In the genomic region with DNA sequence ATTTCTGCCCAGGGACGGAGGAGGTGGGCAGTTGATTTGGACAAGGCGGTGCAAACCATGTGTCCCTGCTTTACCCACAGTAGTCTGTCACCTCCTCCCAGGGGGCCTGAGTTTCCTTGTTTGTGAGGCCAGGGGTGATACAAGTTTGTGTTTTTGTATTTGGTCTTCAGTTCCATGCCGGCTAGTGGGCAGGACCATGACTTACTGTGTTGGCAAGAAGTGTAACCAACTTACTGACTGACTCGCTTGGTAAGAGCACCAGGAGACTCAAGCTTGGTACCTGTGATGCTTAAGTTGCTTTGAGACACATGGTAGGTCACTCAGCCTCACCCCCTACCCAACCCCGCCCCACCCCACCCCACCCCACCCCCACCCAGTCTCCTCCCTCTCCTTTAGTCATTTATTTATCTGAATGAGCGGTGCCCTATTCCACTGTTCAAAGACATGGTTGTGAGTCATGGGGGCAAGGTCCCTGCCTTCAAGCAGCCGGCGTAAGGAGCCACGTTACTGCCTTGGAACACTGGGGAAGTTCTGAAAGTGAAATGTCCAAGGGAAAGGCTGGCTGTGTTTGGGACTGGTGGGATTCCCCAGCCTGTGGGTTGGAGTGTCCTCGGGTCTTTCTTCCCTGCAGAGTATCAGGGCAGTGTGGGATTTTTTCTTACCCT, we compare ENCODE assay signal across 13 mouse cellular contexts. TPM values are rescaled to one million over a fixed set of nuclear protein-coding genes. Genes with fewer than 3 reads are reported as not detected.
DNase-seq lines count a peak whose midpoint lies in the region; ATAC-seq and TF ChIP-seq lines count a peak whose summit lies in the region.
"Had no signal": no experiment of that assay in that cellular context is flagged by ENCODE, and none has a peak within 500 bp of the region (broad histone marks: within the 10 kb centered on the region; RNA-seq: fewer than 3 reads in every experiment).

No protein-coding gene starts in this region.

- H3K9ac ChIP-seq in liver, adult 2 months (ENCODE audit: low read depth, low read length) = no peak overlapping the region
- H3K9ac ChIP-seq in liver, embryonic 11.5 days (ENCODE audit: low read depth, low read length) = no peak overlapping the region
- H3K9ac ChIP-seq in stomach, embryonic 15.5 days = no peak overlapping the region
- H3K9ac ChIP-seq in hindbrain, postnatal 0 days (replicated peaks; ENCODE audit: low read length) = no peak overlapping the region
- H3K9ac ChIP-seq: limb, embryonic 15.5 days; midbrain, embryonic 13.5 days had no signal

- peak overlapping the region; percentile 36; the same call in 1 of the 2 replicates for H3K27ac ChIP-seq in liver, adult 2 months (replicated peaks; ENCODE audit: insufficient read depth, low read depth, low read length)
- H3K27ac ChIP-seq in liver, embryonic 11.5 days (ENCODE audit: low read depth, low read length) = no peak overlapping the region
- H3K27ac ChIP-seq in stomach, embryonic 15.5 days = 0 out of 2 replicates have a peak overlapping the region, but pooled peaks have one; percentile 11
- no peak overlapping the region for H3K27ac ChIP-seq in hindbrain, postnatal 0 days
- H3K27ac ChIP-seq: limb, embryonic 15.5 days; midbrain, embryonic 13.5 days had no signal

- H3K79me2 ChIP-seq in liver, adult 2 months (ENCODE audit: control insufficient read depth, insufficient read depth, low read length) = peaks cover 73% of the 10 kb centered on the region

- no peak overlapping the region for H3K4me2 ChIP-seq in liver, embryonic 11.5 days
- H3K4me2 ChIP-seq in stomach, embryonic 15.5 days = 0 out of 2 replicates have a peak overlapping the region, but pooled peaks have one; percentile 8
- no peak overlapping the region for H3K4me2 ChIP-seq in hindbrain, postnatal 0 days (ENCODE audit: low read depth, low read length)
- H3K4me2 ChIP-seq: limb, embryonic 15.5 days; midbrain, embryonic 13.5 days had no signal

- H3K36me3 ChIP-seq in liver, adult 2 months (ENCODE audit: control insufficient read depth, insufficient read depth, low read length) = no peaks in the 10 kb centered on the region
- no peaks in the 10 kb centered on the region for H3K36me3 ChIP-seq in liver, embryonic 11.5 days (ENCODE audit: control insufficient read depth, insufficient read depth, low read length)
- no peaks in the 10 kb centered on the region; the same call in 1 of the 2 replicates for H3K36me3 ChIP-seq in stomach, embryonic 15.5 days
- no peaks in the 10 kb centered on the region for H3K36me3 ChIP-seq in hindbrain, postnatal 0 days (ENCODE audit: insufficient read depth, low read length)
- H3K36me3 ChIP-seq: limb, embryonic 15.5 days; midbrain, embryonic 13.5 days had no signal

- H3K9me3 ChIP-seq in liver, embryonic 11.5 days (ENCODE audit: control insufficient read depth, low read length) = no peaks in the 10 kb centered on the region
- H3K9me3 ChIP-seq in stomach, embryonic 15.5 days = no peaks in the 10 kb centered on the region
- H3K9me3 ChIP-seq in hindbrain, postnatal 0 days (ENCODE audit: low read length) = no peaks in the 10 kb centered on the region
- H3K9me3 ChIP-seq: limb, embryonic 15.5 days; midbrain, embryonic 13.5 days had no signal

- no peaks in the 10 kb centered on the region for H3K27me3 ChIP-seq in liver, adult 2 months (ENCODE audit: control insufficient read depth, insufficient read depth, low read length)
- H3K27me3 ChIP-seq in liver, embryonic 11.5 days (replicated peaks; ENCODE audit: control insufficient read depth, insufficient read depth, low read length) = no peaks in the 10 kb centered on the region
- H3K27me3 ChIP-seq in stomach, embryonic 15.5 days (replicated peaks) = no peaks in the 10 kb centered on the region
- H3K27me3 ChIP-seq in hindbrain, postnatal 0 days (ENCODE audit: insufficient read depth, low read length) = no peaks in the 10 kb centered on the region
- H3K27me3 ChIP-seq: limb, embryonic 15.5 days; midbrain, embryonic 13.5 days had no signal

- TF ChIP-seq CTCF in liver, adult 2 months (IDR thresholded peaks at IDR 0.05; ENCODE audit: low read depth, low read length) = no peak
- TF ChIP-seq CTCF in hindbrain, postnatal 0 days (IDR thresholded peaks at IDR 0.05; ENCODE audit: low read depth) = no peak

- TF ChIP-seq POLR2A in liver, adult 2 months (IDR thresholded peaks at IDR 0.05; ENCODE audit: extremely low read depth, insufficient read depth, low read length) = no peak

- peaks cover 30% of the 10 kb centered on the region for H3K4me1 ChIP-seq in liver, adult 2 months (ENCODE audit: control insufficient read depth, insufficient read depth, low read length)
- peaks cover 24% of the 10 kb centered on the region for H3K4me1 ChIP-seq in liver, embryonic 11.5 days (replicated peaks; ENCODE audit: control insufficient read depth, insufficient read depth, low read length)
- H3K4me1 ChIP-seq in stomach, embryonic 15.5 days = peaks cover 25% of the 10 kb centered on the region
- H3K4me1 ChIP-seq in hindbrain, postnatal 0 days (ENCODE audit: insufficient read depth, low read length) = peaks cover 8% of the 10 kb centered on the region

- 55% methylated on average over 10 of the region's 10 CpGs for WGBS in liver, adult 2 months
- 77% methylated on average over 10 of the region's 10 CpGs for WGBS in liver, embryonic 11.5 days
- WGBS in stomach, embryonic 15.5 days = 58% methylated on average over 10 of the region's 10 CpGs
- WGBS in hindbrain, postnatal 0 days = 83% methylated on average over 10 of the region's 10 CpGs

- no peak for DNase-seq in liver, adult 2 months (ENCODE audit: extremely low read depth, low read depth, low spot score)
- DNase-seq in liver, embryonic 11.5 days (ENCODE audit: low spot score) = no peak
- DNase-seq in adrenal gland, adult 8-10 months = peak; percentile 66
- peak; percentile 43 to 46 for DNase-seq in kidney, adult 8-10 months
- no peak for DNase-seq in hindbrain, postnatal 0 days (ENCODE audit: low spot score)
- DNase-seq in cerebellum, adult 11-12 months = no peak
- no peak for DNase-seq in left cerebral cortex, postnatal 25 days (ENCODE audit: low spot score in 2 of 2)
- DNase-seq: cerebellum, postnatal 10 days; heart, adult 18-20 months; heart, postnatal 10 days had no signal

- H3K4me3 ChIP-seq in liver, adult 2 months (ENCODE audit: insufficient read depth, low read depth, low read length) = no peak overlapping the region
- no peak overlapping the region for H3K4me3 ChIP-seq in liver, embryonic 11.5 days (ENCODE audit: low read depth, low read length)
- H3K4me3 ChIP-seq in stomach, embryonic 15.5 days (replicated peaks) = no peak overlapping the region
- H3K4me3 ChIP-seq in hindbrain, postnatal 0 days (ENCODE audit: low read length) = no peak overlapping the region
- H3K4me3 ChIP-seq: limb, embryonic 15.5 days; midbrain, embryonic 13.5 days had no signal

- intact Hi-C loops in left cerebral cortex, postnatal 25 days (cut with DNase I) = no loop called here

- ATAC-seq in liver, embryonic 11.5 days (replicated peaks; ENCODE audit: low FRiP score) = no peak
- peak; percentile 57 for ATAC-seq in stomach, embryonic 15.5 days (ENCODE audit: insufficient read depth, low FRiP score, low read depth)
- no peak for ATAC-seq in hindbrain, postnatal 0 days
- ATAC-seq: midbrain, embryonic 13.5 days had no signal

RNA-seq across cellular contexts. Expression of a gene that starts 12.5 kb away (rescaled TPM):
- total RNA-seq in liver, adult 2 months (2014; rRNA removed) = 13.6 and 17.1 TPM in 2 replicates
- 51.0 and 58.8 TPM in 2 replicates for polyA plus RNA-seq in liver, adult 2 months (2012; rRNA removed)
- 64.9 and 66.2 TPM in 2 replicates for polyA plus RNA-seq in liver, embryonic 11.5 days (2014; fragmentation: Nextera tagmentation; extraction: Ambion mirVana)
- total RNA-seq in adrenal gland, adult 8-10 months (2022) = 10 to 100 TPM in 3 of 4 experiments, 1 to 10 TPM in 1; 9.3 to 27.3 (median 18.6) TPM
- 109 and 111 TPM in 2 replicates for polyA plus RNA-seq in stomach, embryonic 15.5 days (2015; fragmentation: Nextera tagmentation; extraction: Ambion mirVana)
- total RNA-seq in hindbrain, postnatal 0 days (2014; rRNA removed) = 27.5 and 29.4 TPM in 2 replicates
- 65.3 and 75.1 TPM in 2 replicates for polyA plus RNA-seq in hindbrain, postnatal 0 days (2015; fragmentation: Nextera tagmentation; extraction: Ambion mirVana)
- total RNA-seq in left cerebral cortex, postnatal 25 days (2021) = 10 to 100 TPM; 29.4 to 29.8 TPM

Comparison
In these comparisons a context has a peak if more than half of its experiments do, and no peak if none do; other contexts are left out.
1. H3K27ac ChIP-seq: peak in liver, adult 2 months (single experiment) and stomach, embryonic 15.5 days (single experiment); none in liver, embryonic 11.5 days (single experiment) and hindbrain, postnatal 0 days (single experiment).
2. DNase-seq: peak in adrenal gland, adult 8-10 months (single experiment) and kidney, adult 8-10 months (2 of 2); none in liver, adult 2 months (single experiment), liver, embryonic 11.5 days (single experiment), hindbrain, postnatal 0 days (single experiment), cerebellum, adult 11-12 months (single experiment) and left cerebral cortex, postnatal 25 days (0 of 2).